Mouse (Mus musculus) lung, embryonic 16.5 days (tissue): ENCODE results near the gene Camsap1. TPM values are rescaled to one million over a fixed set of nuclear protein-coding genes. Genes with fewer than 3 reads are reported as not detected.
A peak's percentile ranks its signal among the peaks of the same experiment; 100 is the strongest.

Experiments
- ATAC-seq: fragments of 200-750 bp; cut with Nextera tagmentation; 2 replicates; pipeline ENCODE4 v1.8.0; 2017; ENCODE audit warnings: low read depth, mild to moderate bottlenecking, moderate library complexity
- H3K27ac ChIP-seq: fragments of 300-500 bp; sonication (generic); 2 replicates; pipeline ENCODE4 v1.5.1; 2014; ENCODE audit warnings: mild to moderate bottlenecking, control low read depth, low read length
- H3K27me3 ChIP-seq: fragments of 300-500 bp; sonication (generic); 2 replicates; pipeline ENCODE4 v1.6.1; 2014; ENCODE audit warnings: low read depth, low read length, mixed read lengths; ENCODE audit not compliant: control insufficient read depth, insufficient read depth
- H3K36me3 ChIP-seq: fragments of 300-500 bp; sonication (generic); 2 replicates; pipeline ENCODE4 v1.6.1; 2014; ENCODE audit warnings: low read length; ENCODE audit not compliant: control insufficient read depth, insufficient read depth
- H3K4me1 ChIP-seq: fragments of 300-500 bp; sonication (generic); replicated peaks from 2 replicates; pipeline ENCODE4 v1.6.1; 2014; ENCODE audit warnings: low read length, mixed read lengths; ENCODE audit not compliant: control insufficient read depth, insufficient read depth
- H3K4me2 ChIP-seq: fragments of 300-500 bp; sonication (generic); 2 replicates; pipeline ENCODE4 v1.6.1; 2014; ENCODE audit warnings: low read depth, low read length, control low read depth
- H3K4me3 ChIP-seq: fragments of 300-500 bp; sonication (generic); 2 replicates; pipeline ENCODE4 v1.5.1; 2014; ENCODE audit warnings: mild to moderate bottlenecking, low read length, control low read depth
- H3K9ac ChIP-seq: fragments of 300-500 bp; sonication (generic); 2 replicates; pipeline ENCODE4 v1.6.1; 2014; ENCODE audit warnings: low read length, control low read depth
- H3K9me3 ChIP-seq: fragments of 300-500 bp; sonication (generic); 2 replicates; pipeline ENCODE4 v1.6.1; 2016; ENCODE audit warnings: low read length; ENCODE audit not compliant: control insufficient read depth
- WGBS: fragments of 180-500 bp; shearing (Covaris S2); extraction: QIAGEN DNeasy Blood & Tissue Kit; methylation state at CpG from one replicate; pipeline ENCODE4 v1.1.7; 2014; 5-methylcytosine and 5-hydroxymethylcytosine counted together
- polyA plus RNA-seq: library from polyadenylated mRNA; unstranded; fragments of >200 nt; fragmentation: Nextera tagmentation; extraction: Ambion mirVana; gene quantifications from 2 replicates; pipeline ENCODE4 v1.2.1, GENCODE M21; 2015

The Camsap1 gene
- 5.6 and 5.8 TPM in 2 replicates for polyA plus RNA-seq

DNA sequence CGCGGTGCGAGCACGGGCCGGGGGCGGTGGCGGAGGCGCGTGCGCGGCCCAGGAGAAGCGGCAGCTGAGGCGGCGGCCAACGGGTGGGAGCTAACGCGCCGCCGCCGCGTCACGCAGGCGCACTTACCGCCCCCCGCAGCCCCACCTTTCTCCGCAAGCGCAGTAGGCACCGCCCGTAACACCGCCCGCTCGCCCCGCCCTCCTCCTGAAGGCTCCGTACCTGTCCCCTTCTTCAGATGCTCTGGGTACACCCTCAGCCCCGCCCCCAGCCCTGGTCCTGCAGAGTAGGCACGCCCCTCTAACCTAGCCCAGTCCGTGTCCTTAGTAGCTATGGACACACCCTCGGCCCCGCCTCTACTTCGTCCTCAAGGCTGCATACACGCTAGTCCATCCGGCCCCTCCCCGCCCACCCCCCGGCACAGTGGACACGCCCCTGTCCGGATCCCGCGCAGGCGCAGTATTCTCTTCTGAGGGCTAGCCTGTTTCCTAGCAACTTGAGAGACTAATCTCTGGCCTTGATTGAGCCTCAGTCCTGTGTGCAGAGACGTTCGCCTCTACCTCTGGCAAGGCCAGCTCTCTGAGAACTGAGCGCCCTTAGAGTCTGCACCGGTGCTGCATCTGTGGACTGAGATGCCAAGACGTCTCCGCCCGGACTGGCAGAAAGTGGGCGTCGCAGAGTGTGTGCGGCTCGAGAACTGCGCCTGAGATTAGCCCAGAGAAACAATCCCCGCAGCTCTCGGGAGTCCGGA, at the start of gene Camsap1:
TSS of gene Camsap1 (minus strand) at position 124 of the 749 bp plus-strand sequence.
- peak within 1 kb of the TSS; percentile 77 for H3K27ac ChIP-seq
- peak within 1 kb of the TSS; percentile 96 for H3K9ac ChIP-seq
- ATAC-seq = peak; percentile 99
- no peaks in the 10 kb centered on the region for H3K27me3 ChIP-seq
- H3K9me3 ChIP-seq = no peaks in the 10 kb centered on the region
- H3K4me2 ChIP-seq = peak within 1 kb of the TSS; percentile 88
- H3K4me1 ChIP-seq = peaks cover 36% of the 10 kb centered on the region
- WGBS = under 1% methylated on average over 37 of the region's 64 CpGs
- H3K4me3 ChIP-seq = peak within 1 kb of the TSS; percentile 88
- no peaks in the 10 kb centered on the region for H3K36me3 ChIP-seq

DNA sequence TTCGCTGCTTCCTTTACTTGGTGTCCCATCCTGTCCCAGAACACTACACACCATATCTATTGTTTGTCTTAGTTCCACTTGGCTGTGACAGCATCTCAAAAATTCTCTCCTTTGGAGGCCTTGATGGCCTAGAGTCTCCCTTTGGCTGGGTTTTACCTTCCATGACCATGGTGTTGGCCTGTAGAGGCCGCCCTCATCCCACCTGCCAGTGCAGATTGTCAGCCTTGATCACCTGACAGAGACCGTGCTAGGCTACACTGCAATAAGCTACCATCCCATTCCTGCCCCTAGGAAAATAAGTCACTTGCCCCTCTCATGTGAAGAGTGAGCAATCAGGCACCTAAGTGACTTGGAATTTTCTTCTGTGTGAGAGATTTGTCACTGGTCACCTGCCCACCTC, 47.2 kb upstream of the Camsap1 start:
- Histone ChIP-seq H3K4me2 (no peak overlapping the region), H3K9ac (no peak overlapping the region), H3K27ac (no peak overlapping the region), H3K9me3 (no peaks in the 10 kb centered on the region), H3K36me3 (no peaks in the 10 kb centered on the region), H3K4me3 (no peak overlapping the region), H3K27me3 (no peaks in the 10 kb centered on the region), H3K4me1 (no peaks in the 10 kb centered on the region)
- no peak for ATAC-seq
- WGBS = 37% methylated on average over 3 of the region's 3 CpGs

DNA sequence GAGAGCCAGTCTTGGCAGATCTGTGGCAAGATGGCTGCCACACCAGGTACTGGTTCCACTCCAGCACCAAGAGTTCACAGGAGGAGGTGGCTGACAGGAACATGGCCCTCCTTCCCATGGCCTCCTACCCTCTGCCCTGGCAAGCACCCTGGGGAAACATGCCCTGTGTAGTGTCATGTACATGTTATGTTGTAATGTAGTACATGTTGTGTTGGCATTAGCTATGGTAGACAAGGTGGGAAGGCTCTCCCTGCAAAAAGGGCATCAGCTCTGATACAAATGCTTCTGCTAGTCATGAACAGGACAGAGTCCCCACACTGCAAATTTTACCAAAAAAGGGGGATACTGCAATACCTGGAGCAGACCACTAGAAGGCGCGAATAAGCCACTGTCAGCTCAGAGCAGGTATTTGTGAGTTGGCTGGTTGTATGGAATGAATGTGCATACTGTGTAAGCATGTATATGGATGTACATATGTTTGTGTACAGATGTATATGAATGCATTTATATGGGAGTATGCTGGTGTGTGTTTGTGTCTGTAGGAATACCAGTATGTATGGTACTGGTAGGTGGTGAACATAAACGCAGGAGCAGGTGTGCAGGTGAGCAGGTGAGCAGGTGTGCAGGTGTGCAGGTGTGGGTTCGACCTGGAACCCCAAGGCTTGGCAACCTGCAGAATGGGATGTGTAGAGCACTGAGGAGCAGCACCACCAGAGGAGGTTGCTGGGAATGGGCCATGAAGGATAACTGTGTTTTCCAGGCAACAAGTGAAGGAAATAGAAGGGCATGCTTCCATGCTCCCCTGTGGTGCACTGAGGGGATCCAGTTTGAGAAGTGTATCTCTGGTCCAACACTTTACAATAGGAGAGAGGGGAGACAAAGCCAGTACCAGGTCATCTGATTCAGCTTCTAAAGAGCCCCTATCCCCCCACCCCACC, 41.3 kb upstream of the Camsap1 start:
- 32% methylated on average over 4 of the region's 4 CpGs for WGBS
- H3K4me3 ChIP-seq = no peak overlapping the region

DNA sequence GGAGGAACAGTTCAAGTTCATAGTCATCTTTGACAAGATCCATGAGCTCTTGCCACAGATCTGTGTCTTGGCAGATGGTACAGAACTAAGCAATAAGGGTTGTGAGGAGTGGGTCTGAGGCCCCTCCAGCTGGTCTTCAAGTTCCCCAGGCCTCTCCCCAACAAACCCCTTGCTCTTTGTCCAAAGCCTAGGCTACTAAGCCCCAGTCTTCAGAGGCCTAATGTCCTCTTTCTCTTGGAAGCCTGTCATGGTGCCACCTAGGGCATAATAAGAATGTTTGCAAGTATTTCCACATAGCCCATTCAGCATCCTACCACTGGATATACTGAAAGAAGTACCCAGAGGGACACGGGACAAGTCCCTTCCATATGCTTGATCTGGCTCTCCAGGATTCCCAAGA, 39.5 kb upstream of the Camsap1 start:
- no peak overlapping the region for H3K27ac ChIP-seq
- H3K9ac ChIP-seq = no peak overlapping the region
- H3K9me3 ChIP-seq = no peaks in the 10 kb centered on the region
- peaks cover 10% of the 10 kb centered on the region for H3K4me1 ChIP-seq
- H3K36me3 ChIP-seq = no peaks in the 10 kb centered on the region
- 76% methylated on average over 1 of the region's 1 CpGs for WGBS
- H3K4me2 ChIP-seq = no peak overlapping the region
- H3K27me3 ChIP-seq = no peaks in the 10 kb centered on the region
- H3K4me3 ChIP-seq = no peak overlapping the region
- ATAC-seq = no peak

More for the DNA sequence above, 41.3 kb upstream of the Camsap1 start:
- Histone ChIP-seq H3K36me3 (no peaks in the 10 kb centered on the region), H3K4me1 (peaks cover 10% of the 10 kb centered on the region), H3K27ac (no peak overlapping the region), H3K27me3 (no peaks in the 10 kb centered on the region), H3K9ac (no peak overlapping the region), H3K9me3 (no peaks in the 10 kb centered on the region), H3K4me2 (no peak overlapping the region)
- ATAC-seq = no peak

DNA sequence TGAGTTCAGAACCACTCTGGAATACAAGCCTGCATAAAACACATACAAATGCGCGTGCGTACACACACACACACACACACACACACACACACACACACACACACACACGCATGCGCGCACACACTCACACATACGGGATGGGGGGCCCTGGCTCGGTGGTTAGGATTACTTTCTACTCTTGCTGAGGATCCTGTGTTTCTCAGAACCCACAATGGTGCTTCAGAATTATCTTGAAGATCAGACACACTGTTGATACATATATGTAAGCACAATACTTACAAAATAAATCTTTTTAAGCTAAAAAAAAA, 39.1 kb upstream of the Camsap1 start:
- Histone ChIP-seq H3K27ac (no peak overlapping the region), H3K4me3 (no peak overlapping the region; the same call in 1 of the 2 replicates), H3K4me2 (peak overlapping the region; percentile 90), H3K9ac (no peak overlapping the region; the same call in 1 of the 2 replicates), H3K36me3 (no peaks in the 10 kb centered on the region), H3K4me1 (peaks cover 10% of the 10 kb centered on the region), H3K27me3 (no peaks in the 10 kb centered on the region), H3K9me3 (no peaks in the 10 kb centered on the region)
- 76% methylated on average over 8 of the region's 8 CpGs for WGBS
- no peak for ATAC-seq

DNA sequence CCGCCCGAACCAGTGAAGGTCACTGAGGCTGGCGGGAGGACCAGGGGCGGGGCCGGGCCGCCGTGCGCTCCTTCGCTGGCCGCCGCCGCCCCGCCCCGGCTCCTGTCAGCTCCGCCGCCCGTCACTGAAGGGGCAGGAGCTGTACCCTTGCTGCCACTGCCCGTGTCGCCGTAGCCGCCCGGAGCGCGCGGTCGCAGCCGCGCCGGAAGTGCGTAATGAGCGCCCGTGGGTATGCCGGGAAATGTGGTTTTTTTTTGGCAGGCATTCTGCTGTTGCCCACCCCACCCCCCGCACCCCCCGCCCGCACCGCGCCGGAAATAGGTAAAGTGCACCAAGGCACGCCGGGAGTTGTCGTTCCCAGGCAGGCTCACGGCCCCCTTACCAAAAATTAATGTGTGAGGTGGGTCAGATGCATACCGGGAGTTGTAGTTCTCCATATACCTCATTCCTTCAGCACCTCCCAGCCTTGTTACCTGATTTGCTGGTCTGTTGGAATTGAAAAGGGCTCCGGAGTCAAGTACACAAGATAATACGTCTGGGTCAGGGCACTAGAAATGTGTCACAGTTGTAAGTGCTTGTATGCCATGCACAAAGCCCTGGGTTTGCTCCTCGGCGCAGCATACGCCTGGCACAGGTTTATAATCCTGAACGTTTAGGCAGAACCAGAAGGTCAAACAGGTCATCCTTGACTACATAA, 38.6 kb upstream of the Camsap1 start, which contains the start of gene Ubac1:
TSS of gene Ubac1 (minus strand) at position 187 of the 697 bp plus-strand sequence.
- ATAC-seq = peak; percentile 97
- Histone ChIP-seq H3K4me1 (peaks cover 10% of the 10 kb centered on the region), H3K9me3 (no peaks in the 10 kb centered on the region), H3K4me2 (peak within 1 kb of the TSS; percentile 90), H3K27me3 (no peaks in the 10 kb centered on the region), H3K4me3 (peak within 1 kb of the TSS; percentile 83), H3K9ac (peak within 1 kb of the TSS; percentile 88), H3K36me3 (no peaks in the 10 kb centered on the region), H3K27ac (peak within 1 kb of the TSS; percentile 88)
- 6% methylated on average over 44 of the region's 50 CpGs for WGBS

DNA sequence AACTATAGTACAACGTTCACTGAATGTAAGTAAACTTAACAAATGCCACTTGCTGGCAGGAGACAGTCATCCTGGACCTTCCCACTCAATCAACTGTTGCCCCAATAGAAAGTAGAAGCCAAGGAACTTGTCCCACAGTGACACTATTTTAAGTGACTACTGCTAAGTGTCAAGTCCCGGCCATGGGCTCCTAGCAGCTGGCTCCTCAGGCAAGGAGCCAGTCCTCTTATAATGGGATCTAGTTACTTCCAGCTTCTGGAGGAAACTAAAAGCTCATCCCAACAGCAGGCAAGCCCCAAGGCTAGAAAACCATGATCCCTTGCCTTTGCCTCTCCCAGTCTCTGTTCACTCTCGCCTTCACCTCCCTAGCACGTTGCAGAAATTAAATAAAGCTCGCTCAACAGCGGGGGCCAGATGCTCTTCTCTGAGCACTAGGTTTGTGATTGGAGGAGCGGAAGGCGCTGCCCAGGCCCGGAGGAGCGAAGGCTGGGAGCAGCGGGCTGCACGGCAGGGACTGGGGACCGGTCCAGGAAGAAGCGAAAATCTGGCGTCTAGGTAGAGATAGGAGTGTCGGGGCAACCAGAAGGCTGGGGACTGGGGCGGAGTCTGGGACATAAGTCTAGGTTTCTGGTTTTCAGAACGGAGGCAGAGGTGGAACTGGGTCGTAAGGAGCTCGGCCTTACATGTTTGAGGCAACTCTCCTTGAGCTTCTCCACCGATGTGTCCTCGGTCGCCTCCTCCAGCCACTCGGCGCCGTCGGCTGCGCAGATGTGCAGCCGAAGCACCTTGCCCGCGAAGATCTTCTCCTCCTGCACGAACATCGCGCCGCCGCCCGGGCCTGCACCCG, 37.9 kb upstream of the Camsap1 start:
- peak; percentile 45 for ATAC-seq
- Histone ChIP-seq H3K4me2 (peak overlapping the region; percentile 90), H3K4me3 (peak overlapping the region; percentile 83), H3K27me3 (no peaks in the 10 kb centered on the region), H3K36me3 (no peaks in the 10 kb centered on the region), H3K9me3 (no peaks in the 10 kb centered on the region), H3K9ac (peak overlapping the region; percentile 88), H3K4me1 (peaks cover 10% of the 10 kb centered on the region), H3K27ac (peak overlapping the region; percentile 88)
- 1% methylated on average over 38 of the region's 38 CpGs for WGBS

DNA sequence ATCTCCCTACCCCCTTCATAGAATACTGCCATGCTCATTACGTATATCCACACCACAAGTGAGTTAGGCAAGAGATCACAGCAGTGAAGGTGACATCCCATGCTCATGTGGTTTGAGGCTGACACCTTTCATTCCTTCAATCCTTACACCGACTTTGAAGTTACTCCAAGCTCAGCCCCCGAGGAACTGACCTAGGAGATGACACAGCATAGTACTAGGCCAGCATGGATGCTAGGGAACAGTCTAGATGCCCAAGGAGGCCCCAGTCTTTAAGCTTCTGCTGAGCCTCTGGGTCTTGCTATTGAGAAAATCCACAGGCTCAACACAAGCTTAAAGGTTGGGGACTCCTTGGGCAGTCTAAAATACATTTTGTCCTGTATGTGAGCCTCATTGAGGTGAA, 36.8 kb upstream of the Camsap1 start:
- Histone ChIP-seq H3K9ac (no peak overlapping the region), H3K36me3 (peaks cover 4% of the 10 kb centered on the region; the same call in 1 of the 2 replicates), H3K4me1 (peaks cover 10% of the 10 kb centered on the region), H3K4me2 (peak overlapping the region; percentile 90), H3K4me3 (no peak overlapping the region), H3K27me3 (no peaks in the 10 kb centered on the region), H3K27ac (no peak overlapping the region), H3K9me3 (no peaks in the 10 kb centered on the region)
- 75% methylated on average over 3 of the region's 3 CpGs for WGBS
- no peak for ATAC-seq
